19 mouse cellular contexts compared by ENCODE assay signal in the genomic region with DNA sequence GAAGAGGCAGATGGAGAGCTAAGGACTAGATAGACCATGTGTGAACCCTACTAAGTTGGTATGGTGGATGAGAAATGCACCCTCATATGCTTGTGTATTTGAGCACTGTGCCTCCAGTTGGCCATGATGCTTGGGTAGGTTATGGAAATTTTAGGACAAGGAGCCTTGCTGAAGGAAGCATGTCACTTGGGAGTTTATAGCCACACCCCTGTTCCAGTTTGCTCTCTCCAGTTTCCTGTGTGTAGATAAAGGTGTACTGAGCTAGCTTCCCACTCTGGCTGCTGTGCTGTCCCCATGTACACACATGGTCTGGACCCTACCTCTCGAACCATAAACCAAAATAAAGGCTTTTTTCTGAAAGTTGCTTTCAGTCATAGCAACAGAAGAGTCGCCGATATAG. TPM values are rescaled to one million over a fixed set of nuclear protein-coding genes. Genes with fewer than 3 reads are reported as not detected.
DNase-seq lines count a peak whose midpoint lies in the region; ATAC-seq and TF ChIP-seq lines count a peak whose summit lies in the region.
"Had no signal": no experiment of that assay in that cellular context is flagged by ENCODE, and none has a peak within 500 bp of the region (broad histone marks: within the 10 kb centered on the region; RNA-seq: fewer than 3 reads in every experiment).

No protein-coding gene starts in this region.

- peak overlapping the region; percentile 80 for H3K27ac ChIP-seq in heart, embryonic 15.5 days
- H3K27ac ChIP-seq in left cerebral cortex, adult 2 months: peak overlapping the region; percentile 33
- H3K27ac ChIP-seq in forebrain, embryonic 16.5 days (ENCODE audit: low read length): peak overlapping the region; percentile 82
- H3K27ac ChIP-seq: limb, embryonic 13.5 days; liver, embryonic 15.5 days had no signal

- no peak overlapping the region for H3K4me2 ChIP-seq in heart, embryonic 15.5 days
- H3K4me2 ChIP-seq in forebrain, embryonic 16.5 days (ENCODE audit: low read length): no peak overlapping the region
- H3K4me2 ChIP-seq: heart, embryonic 11.5 days; limb, embryonic 13.5 days; liver, embryonic 15.5 days had no signal

- H3K9ac ChIP-seq in heart, embryonic 15.5 days: no peak overlapping the region
- H3K9ac ChIP-seq in forebrain, embryonic 16.5 days (replicated peaks; ENCODE audit: low read depth, low read length): no peak overlapping the region
- H3K9ac ChIP-seq: limb, embryonic 13.5 days; liver, embryonic 15.5 days had no signal

- peak; percentile 70 for DNase-seq in cerebellum, adult 9-10 months
- DNase-seq in heart, postnatal 4 days: no peak
- no peak for DNase-seq in left cerebral cortex, adult 2 months (ENCODE audit: extremely low spot score in 1 of 2, low spot score in 2 of 2)
- no peak for DNase-seq in left cerebral cortex, postnatal 10 days (ENCODE audit: extremely low spot score in 1 of 2, low spot score in 2 of 2)
- DNase-seq in gastrocnemius, adult 18-20 months (ENCODE audit: low spot score): no peak
- DNase-seq: kidney, adult 2 months; kidney, postnatal 14 days; thymus, postnatal 4 days had no signal

- no peak for ATAC-seq in cerebellum, adult (ENCODE audit: insufficient number of reproducible peaks, low FRiP score, low TSS enrichment)
- ATAC-seq in heart, embryonic 15.5 days (replicated peaks; ENCODE audit: insufficient number of reproducible peaks, insufficient read depth, low FRiP score, low read depth): no peak
- peak; percentile 32 for ATAC-seq in forebrain, embryonic 16.5 days
- ATAC-seq: lung, postnatal 0 days had no signal

- no peaks in the 10 kb centered on the region for H3K36me3 ChIP-seq in heart, embryonic 15.5 days
- no peaks in the 10 kb centered on the region for H3K36me3 ChIP-seq in forebrain, embryonic 16.5 days (ENCODE audit: control insufficient read depth, insufficient read depth)
- H3K36me3 ChIP-seq: limb, embryonic 13.5 days; liver, embryonic 15.5 days had no signal

- peaks cover 14% of the 10 kb centered on the region for H3K4me1 ChIP-seq in heart, embryonic 15.5 days (replicated peaks)
- H3K4me1 ChIP-seq in forebrain, embryonic 16.5 days (replicated peaks; ENCODE audit: control insufficient read depth, insufficient read depth, low read length): peaks cover 12% of the 10 kb centered on the region
- H3K4me1 ChIP-seq: limb, embryonic 13.5 days; liver, embryonic 15.5 days had no signal

- WGBS in heart, embryonic 15.5 days: 86% methylated on average over 3 of the region's 3 CpGs
- WGBS in forebrain, embryonic 16.5 days: 90% methylated on average over 3 of the region's 3 CpGs

- intact Hi-C loops in left cerebral cortex, adult 2 months (cut with DNase I): no loop called here
- intact Hi-C loops in left cerebral cortex, postnatal 10 days (cut with DNase I): no loop called here

- no peaks in the 10 kb centered on the region for H3K27me3 ChIP-seq in heart, embryonic 15.5 days
- H3K27me3 ChIP-seq in forebrain, embryonic 16.5 days (replicated peaks; ENCODE audit: control insufficient read depth, insufficient read depth, low read length): no peaks in the 10 kb centered on the region
- H3K27me3 ChIP-seq: limb, embryonic 13.5 days; liver, embryonic 15.5 days had no signal

- TF ChIP-seq CTCF in left cerebral cortex, adult 2 months (IDR thresholded peaks at IDR 0.05): no peak

- no peak overlapping the region for H3K4me3 ChIP-seq in heart, embryonic 15.5 days
- H3K4me3 ChIP-seq in left cerebral cortex, adult 2 months: no peak overlapping the region
- H3K4me3 ChIP-seq in forebrain, embryonic 16.5 days (replicated peaks; ENCODE audit: low read length): no peak overlapping the region
- H3K4me3 ChIP-seq: limb, embryonic 13.5 days; liver, embryonic 15.5 days had no signal

- no peaks in the 10 kb centered on the region for H3K9me3 ChIP-seq in heart, embryonic 15.5 days (replicated peaks)
- H3K9me3 ChIP-seq in forebrain, embryonic 16.5 days (ENCODE audit: control insufficient read depth, low read length): no peaks in the 10 kb centered on the region
- H3K9me3 ChIP-seq: limb, embryonic 13.5 days; liver, embryonic 15.5 days had no signal

RNA-seq across cellular contexts. Expression of a gene that starts 9.5 kb away (rescaled TPM):
- polyA plus RNA-seq in heart, embryonic 15.5 days (2015; fragmentation: Nextera tagmentation; extraction: Ambion mirVana): 0.89 and 1.5 TPM in 2 replicates
- 1 to 10 TPM; 5.4 to 6.1 TPM for total RNA-seq in heart, postnatal 4 days (2021)
- 100 to 1,000 TPM; 141 to 149 TPM for total RNA-seq in left cerebral cortex, adult 2 months (2021)
- 100 to 1,000 TPM; 125 to 126 TPM for total RNA-seq in left cerebral cortex, postnatal 10 days (2021)
- 11.8 and 19.5 TPM in 2 replicates for polyA plus RNA-seq in forebrain, embryonic 16.5 days (2015; fragmentation: Nextera tagmentation; extraction: Ambion mirVana)
- total RNA-seq in gastrocnemius, adult 18-20 months (2021): 1 to 10 TPM; 1.1 to 1.3 TPM
- total RNA-seq: CH12.LX; megakaryocyte progenitor cell, adult 5-6 weeks; monocyte, adult 5-6 weeks; neutrophil, adult 5-6 weeks had no signal

RNA-seq across cellular contexts. Expression of a gene that starts 40.7 kb away (rescaled TPM):
- polyA plus RNA-seq in heart, embryonic 15.5 days (2015; fragmentation: Nextera tagmentation; extraction: Ambion mirVana): 0.06 and 0.21 TPM in 2 replicates
- under 1 TPM; 0.14 to 0.17 TPM for total RNA-seq in heart, postnatal 4 days (2021)
- total RNA-seq in left cerebral cortex, adult 2 months (2021): under 1 TPM; 0.54 to 0.61 TPM
- total RNA-seq in left cerebral cortex, postnatal 10 days (2021): under 1 TPM; 0.62 to 0.65 TPM
- 0.54 and 0.63 TPM in 2 replicates for polyA plus RNA-seq in forebrain, embryonic 16.5 days (2015; fragmentation: Nextera tagmentation; extraction: Ambion mirVana)
- total RNA-seq in gastrocnemius, adult 18-20 months (2021): under 1 TPM; 0.17 to 0.27 TPM
- total RNA-seq: megakaryocyte progenitor cell, adult 5-6 weeks; monocyte, adult 5-6 weeks had no signal
- polyA plus RNA-seq: heart, embryonic 11.5 days; liver, embryonic 15.5 days had no signal

RNA-seq across cellular contexts. Expression of a gene that starts 40.9 kb away (rescaled TPM):
- 9.5 and 9.8 TPM in 2 replicates for polyA plus RNA-seq in heart, embryonic 15.5 days (2015; fragmentation: Nextera tagmentation; extraction: Ambion mirVana)
- total RNA-seq in heart, postnatal 4 days (2021): 10 to 100 TPM; 21.5 to 24.4 TPM
- total RNA-seq in left cerebral cortex, adult 2 months (2021): 10 to 100 TPM; 23.1 to 24.9 TPM
- total RNA-seq in left cerebral cortex, postnatal 10 days (2021): 10 to 100 TPM; 18.8 to 21.0 TPM
- 42.4 and 46.0 TPM in 2 replicates for polyA plus RNA-seq in forebrain, embryonic 16.5 days (2015; fragmentation: Nextera tagmentation; extraction: Ambion mirVana)
- total RNA-seq in gastrocnemius, adult 18-20 months (2021): 10 to 100 TPM in 1 of 2 experiments, 1 to 10 TPM in 1; 9.1 to 20.5 TPM

Comparison
In these comparisons a context has a peak if more than half of its experiments do, and no peak if none do; other contexts are left out.
1. RNA of a gene that starts 9.5 kb away (total RNA-seq): 141 to 149 TPM in left cerebral cortex, adult 2 months and 125 to 126 TPM in left cerebral cortex, postnatal 10 days; 5.4 to 6.1 TPM in heart, postnatal 4 days and 1.1 to 1.3 TPM in gastrocnemius, adult 18-20 months; every median in the first group is over 10 times any median in the second.
2. Peak in every context shown above with its lines, with median percentiles within 50 percentile points of each other: H3K27ac ChIP-seq.